Mouse (Mus musculus) stomach, postnatal 0 days (tissue): Measurements from ENCODE around the gene Akt1. TPM values are rescaled to one million over a fixed set of nuclear protein-coding genes. Genes with fewer than 3 reads are reported as not detected.
A peak's percentile ranks its signal among the peaks of the same experiment; 100 is the strongest.

Experiments
- ATAC-seq: fragments of 200-750 bp; cut with Nextera tagmentation; 2 replicates; pipeline ENCODE4 v1.8.0; 2017; ENCODE audit not compliant: low FRiP score, low TSS enrichment
- DNase-seq: peaks from one replicate; pipeline ENCODE4 v3.0.0-alpha.2; 2016; ENCODE audit warnings: low spot score
- H3K27ac ChIP-seq: fragments of 300-500 bp; sonication (generic); replicated peaks from 2 replicates; pipeline ENCODE4 v1.5.1; 2014; ENCODE audit warnings: mild to moderate bottlenecking, control low read depth
- H3K27me3 ChIP-seq: fragments of 300-500 bp; sonication (generic); 2 replicates; pipeline ENCODE4 v1.6.1; 2014; ENCODE audit warnings: low read length; ENCODE audit not compliant: control insufficient read depth, insufficient read depth
- H3K36me3 ChIP-seq: fragments of 300-500 bp; sonication (generic); 2 replicates; pipeline ENCODE4 v1.6.1; 2014; ENCODE audit warnings: low read length, mixed read lengths; ENCODE audit not compliant: control insufficient read depth, insufficient read depth
- H3K4me1 ChIP-seq: fragments of 300-500 bp; sonication (generic); replicated peaks from 2 replicates; pipeline ENCODE4 v1.6.1; 2014; ENCODE audit warnings: antibody characterized with exemption; ENCODE audit not compliant: control insufficient read depth, insufficient read depth
- H3K4me2 ChIP-seq: fragments of 300-500 bp; sonication (generic); replicated peaks from 2 replicates; pipeline ENCODE4 v1.6.1; 2014; ENCODE audit warnings: low read depth, mild to moderate bottlenecking, control low read depth, moderate library complexity
- H3K4me3 ChIP-seq: fragments of 300-500 bp; sonication (generic); 2 replicates; pipeline ENCODE4 v1.5.1; 2014; ENCODE audit warnings: low read depth, low read length, control low read depth
- H3K9ac ChIP-seq: fragments of 300-500 bp; sonication (generic); 2 replicates; pipeline ENCODE4 v1.6.1; 2014; ENCODE audit warnings: mild to moderate bottlenecking, low read length, control low read depth, mixed read lengths
- H3K9me3 ChIP-seq: fragments of 300-500 bp; sonication (generic); 2 replicates; pipeline ENCODE4 v1.6.1; 2016; ENCODE audit warnings: low read length; ENCODE audit not compliant: control insufficient read depth
- CTCF ChIP-seq: IDR thresholded peaks from 2 replicates; pipeline ENCODE4 v1.5.1; 2016; ENCODE audit warnings: antibody characterized with exemption, low read depth, mild to moderate bottlenecking, moderate library complexity
- EP300 ChIP-seq: optimal IDR thresholded peaks from 2 replicates; pipeline ENCODE3; 2016; ENCODE audit warnings: antibody characterized with exemption
- WGBS: fragments of 180-500 bp; shearing (Covaris S2); extraction: QIAGEN DNeasy Blood & Tissue Kit; methylation state at CpG from one replicate; pipeline ENCODE4 v1.1.7; 2014; 5-methylcytosine and 5-hydroxymethylcytosine counted together
- polyA plus RNA-seq: library from polyadenylated mRNA; unstranded; fragments of >200 nt; fragmentation: Nextera tagmentation; extraction: Ambion mirVana; gene quantifications from 2 replicates; pipeline ENCODE4 v1.2.1, GENCODE M21; 2015

The Akt1 gene
- polyA plus RNA-seq, 1 experiment from 2014 or later = 84.5 TPM

- no peak for TF ChIP-seq EP300
- no peak for TF ChIP-seq CTCF
- no peak overlapping the region for H3K4me3 ChIP-seq
- 21% methylated on average over 18 of the region's 18 CpGs for WGBS
- H3K27me3 ChIP-seq = no peaks in the 10 kb centered on the region
- H3K9me3 ChIP-seq = no peaks in the 10 kb centered on the region
- H3K4me1 ChIP-seq = peaks cover 22% of the 10 kb centered on the region
- H3K27ac ChIP-seq = peak overlapping the region; percentile 58
- H3K9ac ChIP-seq = 0 out of 2 replicates have a peak overlapping the region, but pooled peaks have one; percentile 38
- DNase-seq (peak; percentile 81), ATAC-seq (no peak)
- peaks cover 19% of the 10 kb centered on the region for H3K36me3 ChIP-seq
- 0 out of 2 replicates have a peak overlapping the region, but pooled peaks have one; percentile 3 for H3K4me2 ChIP-seq
Measured at GRCm38 (mm10) chr12:112665445-112665844, 9.2 kb downstream of the Akt1 start.

GRCm38 (mm10) chr12:112664656-112665055 lies 10.0 kb downstream of the Akt1 start:
- Histone ChIP-seq H3K36me3 (peaks cover 18% of the 10 kb centered on the region), H3K9me3 (no peaks in the 10 kb centered on the region), H3K4me1 (peaks cover 22% of the 10 kb centered on the region), H3K4me3 (no peak overlapping the region), H3K4me2 (no peak overlapping the region), H3K27ac (peak overlapping the region; percentile 58; the same call in 1 of the 2 replicates), H3K9ac (peak overlapping the region; percentile 38; the same call in 1 of the 2 replicates), H3K27me3 (no peaks in the 10 kb centered on the region)
- ATAC-seq (no peak), DNase-seq (no peak)
- 26% methylated on average over 5 of the region's 5 CpGs for WGBS
- no peak for TF ChIP-seq CTCF
- TF ChIP-seq EP300 = no peak

GRCm38 (mm10) chr12:112664124-112664523 lies 10.6 kb downstream of the Akt1 start:
- 27% methylated on average over 2 of the region's 2 CpGs for WGBS
- H3K4me2 ChIP-seq = no peak overlapping the region
- H3K4me3 ChIP-seq = no peak overlapping the region
- no peaks in the 10 kb centered on the region for H3K9me3 ChIP-seq
- ATAC-seq = no peak
- H3K9ac ChIP-seq = no peak overlapping the region
- DNase-seq = no peak
- H3K4me1 ChIP-seq = peaks cover 22% of the 10 kb centered on the region
- H3K27ac ChIP-seq = no peak overlapping the region
- H3K27me3 ChIP-seq = no peaks in the 10 kb centered on the region
- H3K36me3 ChIP-seq = peaks cover 23% of the 10 kb centered on the region
- TF ChIP-seq EP300 (no peak), CTCF (peak; percentile 9; the same call in 1 of the 2 replicates)

GRCm38 (mm10) chr12:112663716-112664115 lies 11.0 kb downstream of the Akt1 start:
- no peaks in the 10 kb centered on the region for H3K9me3 ChIP-seq
- DNase-seq = no peak
- H3K36me3 ChIP-seq = peaks cover 23% of the 10 kb centered on the region
- ATAC-seq = no peak
- no peak overlapping the region for H3K9ac ChIP-seq
- H3K27ac ChIP-seq = no peak overlapping the region
- H3K4me2 ChIP-seq = no peak overlapping the region
- H3K4me3 ChIP-seq = no peak overlapping the region
- H3K4me1 ChIP-seq = peaks cover 22% of the 10 kb centered on the region
- TF ChIP-seq CTCF (no peak), EP300 (no peak)
- no peaks in the 10 kb centered on the region for H3K27me3 ChIP-seq
- 80% methylated on average over 12 of the region's 12 CpGs for WGBS

- Histone ChIP-seq H3K9me3 (no peaks in the 10 kb centered on the region), H3K4me2 (no peak overlapping the region), H3K9ac (no peak overlapping the region), H3K36me3 (peaks cover 27% of the 10 kb centered on the region), H3K27me3 (no peaks in the 10 kb centered on the region), H3K4me3 (no peak overlapping the region), H3K27ac (no peak overlapping the region), H3K4me1 (peaks cover 20% of the 10 kb centered on the region)
- ATAC-seq (no peak), DNase-seq (no peak)
- WGBS = 81% methylated on average over 11 of the region's 11 CpGs
- TF ChIP-seq EP300 (no peak), CTCF (no peak)
Measured at GRCm38 (mm10) chr12:112663303-112663702, 11.4 kb downstream of the Akt1 start.

GRCm38 (mm10) chr12:112661851-112662250 lies 12.8 kb downstream of the Akt1 start:
- H3K4me3 ChIP-seq = no peak overlapping the region
- DNase-seq (no peak), ATAC-seq (no peak)
- H3K27me3 ChIP-seq = no peaks in the 10 kb centered on the region
- H3K36me3 ChIP-seq = peaks cover 36% of the 10 kb centered on the region
- peak overlapping the region; percentile 82 for H3K27ac ChIP-seq
- WGBS = 77% methylated on average over 9 of the region's 9 CpGs
- no peak overlapping the region for H3K4me2 ChIP-seq
- no peaks in the 10 kb centered on the region for H3K9me3 ChIP-seq
- H3K4me1 ChIP-seq = peaks cover 20% of the 10 kb centered on the region
- TF ChIP-seq EP300 (no peak), CTCF (no peak)
- peak overlapping the region; percentile 23 for H3K9ac ChIP-seq
